Mouse (Mus musculus): ENCODE data around the gene Ndufv2.

DNA sequence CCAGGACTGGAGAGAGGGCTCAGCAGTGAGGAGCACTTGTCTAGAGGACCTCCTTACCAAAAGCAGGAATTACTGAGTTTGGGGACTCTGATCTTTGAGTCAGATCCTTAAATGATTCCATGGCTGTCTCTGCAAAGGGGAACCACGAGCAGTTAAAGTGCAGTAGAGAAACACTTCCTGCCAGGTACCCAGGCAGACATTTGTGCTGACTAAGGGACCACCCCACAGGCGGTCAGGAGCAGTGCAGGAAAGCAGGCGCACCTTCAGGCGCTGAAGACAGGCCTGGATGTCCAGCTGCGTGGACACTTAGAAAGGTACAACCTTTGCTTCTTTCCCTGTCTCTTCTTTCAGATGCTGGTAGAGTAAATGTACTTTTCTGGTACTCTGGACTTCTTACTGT, 53.2 kb downstream of the Ndufv2 start:
- TF ChIP-seq CTCF (IDR thresholded peaks at IDR 0.05; ENCODE audit: control insufficient read depth, insufficient read depth, insufficient read length) (no peak), USF1 (IDR thresholded peaks at IDR 0.05; ENCODE audit: low read depth) (no peak)
